Mouse (Mus musculus) liver, adult 2 months (tissue): ENCODE data around the gene Cfap52. TPM values are rescaled to one million over a fixed set of nuclear protein-coding genes. Genes with fewer than 3 reads are reported as not detected.

ENCODE experiments used
- DNase-seq: peaks from one replicate; pipeline ENCODE4 v3.0.0-alpha.2; 2011; ENCODE audit warnings: low read depth, low spot score; ENCODE audit errors: extremely low read depth
- H3K27ac ChIP-seq: fragments of 200-500 bp; replicated peaks from 2 replicates; pipeline ENCODE4 v1.5.1; 2012; ENCODE audit warnings: low read depth, mild to moderate bottlenecking, control low read depth, inconsistent platforms, low read length; ENCODE audit not compliant: insufficient read depth
- H3K27me3 ChIP-seq: fragments of 200-500 bp; 2 replicates; pipeline ENCODE4 v1.6.1; 2012; ENCODE audit warnings: mild to moderate bottlenecking, moderate library complexity, low read length, inconsistent platforms; ENCODE audit not compliant: control insufficient read depth, insufficient read depth
- H3K36me3 ChIP-seq: fragments of 200-500 bp; 2 replicates; pipeline ENCODE4 v1.6.1; 2012; ENCODE audit warnings: low read length, inconsistent platforms; ENCODE audit not compliant: control insufficient read depth, insufficient read depth
- H3K4me1 ChIP-seq: fragments of 200-500 bp; 2 replicates; pipeline ENCODE4 v1.6.1; 2011; ENCODE audit warnings: low read length; ENCODE audit not compliant: control insufficient read depth, insufficient read depth
- H3K4me3 ChIP-seq: fragments of 200-500 bp; 2 replicates; pipeline ENCODE4 v1.5.1; 2011; ENCODE audit warnings: low read depth, mild to moderate bottlenecking, control low read depth, low read length, moderate library complexity; ENCODE audit not compliant: insufficient read depth
- H3K79me2 ChIP-seq: fragments of 200-500 bp; 2 replicates; pipeline ENCODE4 v1.6.1; 2012; ENCODE audit warnings: inconsistent platforms, mild to moderate bottlenecking, low read length, moderate library complexity; ENCODE audit not compliant: control insufficient read depth, insufficient read depth
- H3K9ac ChIP-seq: fragments of 200-500 bp; 2 replicates; pipeline ENCODE4 v1.6.1; 2012; ENCODE audit warnings: low read depth, mild to moderate bottlenecking, control low read depth, inconsistent platforms, low read length
- CTCF ChIP-seq: fragments of 200-500 bp; IDR thresholded peaks from 2 replicates; pipeline ENCODE4 v1.5.1; 2011; ENCODE audit warnings: low read depth, low read length, control low read depth
- POLR2A ChIP-seq: fragments of 200-500 bp; IDR thresholded peaks from 2 replicates; pipeline ENCODE4 v1.6.1; 2011; ENCODE audit warnings: low read length, control low read depth; ENCODE audit not compliant: insufficient read depth; ENCODE audit errors: extremely low read depth
- WGBS: fragments of 180-500 bp; shearing (Covaris S2); methylation state at CpG from one replicate; pipeline ENCODE4 v1.1.7; 2018; 5-methylcytosine and 5-hydroxymethylcytosine counted together
- polyA plus RNA-seq: library from polyadenylated mRNA; depleted of rRNA; stranded (reverse); fragments of >200 nt; gene quantifications from 2 replicates; pipeline ENCODE4 v1.2.3, GENCODE M21; 2012
- total RNA-seq: library from RNA; depleted of rRNA; stranded (reverse); fragments of >200 nt; gene quantifications from 2 replicates; pipeline ENCODE4 v1.2.3, GENCODE M21; 2014

The Cfap52 gene
- total and polyA plus RNA-seq, 2 experiments: not detected

DNA sequence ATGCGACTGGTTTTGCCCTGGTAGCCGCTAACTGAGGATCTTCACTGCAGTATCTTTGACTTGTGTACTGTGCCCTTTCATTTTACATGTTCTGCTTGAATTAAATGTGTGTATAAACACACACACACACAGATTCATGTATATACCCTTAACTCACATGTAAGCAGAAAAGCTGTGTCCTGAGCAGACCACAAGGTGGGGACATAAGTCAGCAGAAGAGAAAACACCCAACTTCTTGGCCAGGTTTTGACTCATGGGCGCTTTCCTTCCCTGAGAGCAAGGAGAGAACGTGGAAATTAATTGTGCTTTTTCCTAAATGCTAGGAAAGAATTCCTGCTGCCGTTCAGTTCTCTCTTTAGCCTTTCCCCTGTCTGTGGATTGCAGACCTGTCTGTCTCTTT, 34.2 kb upstream of the Cfap52 start:
- H3K4me1 ChIP-seq: no peaks in the 10 kb centered on the region
- H3K4me3 ChIP-seq: no peak overlapping the region
- no peaks in the 10 kb centered on the region for H3K27me3 ChIP-seq
- peaks cover 4% of the 10 kb centered on the region; the same call in 1 of the 2 replicates for H3K36me3 ChIP-seq
- no peak overlapping the region for H3K9ac ChIP-seq
- no peaks in the 10 kb centered on the region for H3K79me2 ChIP-seq
- H3K27ac ChIP-seq: no peak overlapping the region
- no peak for DNase-seq
- TF ChIP-seq CTCF: no peak
- TF ChIP-seq POLR2A: no peak
- 91% methylated on average over 5 of the region's 5 CpGs for WGBS

GRCm38 (mm10) chr11:67998905-67999304, 33.5 kb upstream of the Cfap52 start:
- DNase-seq: no peak
- no peak overlapping the region for H3K4me3 ChIP-seq
- 82% methylated on average over 3 of the region's 3 CpGs for WGBS
- TF ChIP-seq POLR2A: no peak
- no peak for TF ChIP-seq CTCF
- no peak overlapping the region for H3K9ac ChIP-seq
- H3K4me1 ChIP-seq: no peaks in the 10 kb centered on the region
- H3K27me3 ChIP-seq: no peaks in the 10 kb centered on the region
- peaks cover 4% of the 10 kb centered on the region; the same call in 1 of the 2 replicates for H3K36me3 ChIP-seq
- no peak overlapping the region for H3K27ac ChIP-seq
- H3K79me2 ChIP-seq: no peaks in the 10 kb centered on the region

DNA sequence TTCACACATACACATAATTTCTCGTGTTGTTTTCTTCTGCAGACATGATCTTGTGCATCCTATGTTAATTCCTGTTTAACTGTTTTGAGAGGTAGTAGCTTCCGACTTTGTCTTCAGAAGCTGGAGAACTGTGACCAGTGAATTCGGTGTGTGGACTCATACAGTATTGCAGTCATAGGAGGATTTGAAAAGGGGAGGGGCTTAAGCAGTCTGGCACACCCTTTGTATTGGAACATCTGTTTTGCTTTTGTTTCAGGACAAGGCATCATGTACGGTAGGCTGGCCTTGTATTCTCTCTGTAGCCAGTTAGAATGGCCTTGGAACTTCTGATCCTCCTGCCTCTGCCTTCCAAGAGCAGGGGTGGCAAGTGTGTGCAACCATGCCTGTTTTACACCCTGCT, 30.5 kb upstream of the Cfap52 start:
- Histone ChIP-seq H3K27ac (no peak overlapping the region), H3K36me3 (peaks cover 4% of the 10 kb centered on the region; the same call in 1 of the 2 replicates), H3K79me2 (no peaks in the 10 kb centered on the region), H3K4me3 (no peak overlapping the region), H3K4me1 (no peaks in the 10 kb centered on the region), H3K27me3 (no peaks in the 10 kb centered on the region), H3K9ac (no peak overlapping the region)
- TF ChIP-seq CTCF: no peak
- no peak for TF ChIP-seq POLR2A
- 87% methylated on average over 4 of the region's 4 CpGs for whole genome bisulfite sequencing
- no peak for DNase-seq

GRCm38 (mm10) chr11:67991240-67991639, 25.8 kb upstream of the Cfap52 start:
- no peaks in the 10 kb centered on the region for H3K27me3 ChIP-seq
- no peak overlapping the region for H3K27ac ChIP-seq
- DNase-seq: no peak
- no peak overlapping the region for H3K9ac ChIP-seq
- no peaks in the 10 kb centered on the region for H3K4me1 ChIP-seq
- H3K4me3 ChIP-seq: no peak overlapping the region
- no peak for TF ChIP-seq POLR2A
- no peak for TF ChIP-seq CTCF
- no peaks in the 10 kb centered on the region for H3K79me2 ChIP-seq
- 94% methylated on average over 4 of the region's 4 CpGs for WGBS
- peaks cover 4% of the 10 kb centered on the region; the same call in 1 of the 2 replicates for H3K36me3 ChIP-seq

DNA sequence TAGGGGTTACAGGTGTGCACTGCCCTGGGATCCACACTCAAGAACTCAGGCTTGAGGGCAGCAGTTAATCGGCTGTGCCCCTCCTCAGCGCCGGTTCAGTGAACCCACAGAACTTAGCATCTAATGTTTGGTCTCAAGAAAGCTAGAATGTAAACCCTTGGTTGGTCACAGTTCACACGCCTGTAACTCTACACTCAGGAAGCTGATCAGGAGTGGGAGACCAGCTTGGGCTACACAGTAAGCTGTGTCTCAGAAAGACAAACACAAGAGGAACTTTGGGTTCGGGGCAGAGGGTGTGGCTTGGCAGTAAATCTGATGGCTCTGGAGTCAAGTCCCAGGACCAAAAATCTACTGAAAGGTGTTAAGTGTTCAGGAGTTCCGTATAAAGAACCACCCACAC, 18.1 kb upstream of the Cfap52 start:
- Histone ChIP-seq H3K27me3 (no peaks in the 10 kb centered on the region), H3K4me3 (no peak overlapping the region), H3K9ac (no peak overlapping the region), H3K27ac (no peak overlapping the region), H3K4me1 (no peaks in the 10 kb centered on the region), H3K36me3 (peaks cover 12% of the 10 kb centered on the region), H3K79me2 (no peaks in the 10 kb centered on the region)
- DNase-seq: no peak
- WGBS: 87% methylated on average over 6 of the region's 6 CpGs
- TF ChIP-seq POLR2A (no peak), CTCF (no peak)

GRCm38 (mm10) chr11:67975252-67975651, 9.8 kb upstream of the Cfap52 start:
- no peaks in the 10 kb centered on the region for H3K79me2 ChIP-seq
- H3K36me3 ChIP-seq: peaks cover 23% of the 10 kb centered on the region
- 58% methylated on average over 2 of the region's 2 CpGs for WGBS
- DNase-seq: no peak
- H3K4me1 ChIP-seq: no peaks in the 10 kb centered on the region
- no peak overlapping the region for H3K27ac ChIP-seq
- no peak overlapping the region for H3K9ac ChIP-seq
- H3K4me3 ChIP-seq: no peak overlapping the region
- no peaks in the 10 kb centered on the region for H3K27me3 ChIP-seq
- TF ChIP-seq POLR2A: no peak
- no peak for TF ChIP-seq CTCF
